Mouse (Mus musculus) stomach, postnatal 0 days (tissue): ENCODE measurements around the gene Rnf121.

Experiments
- CTCF ChIP-seq: IDR thresholded peaks from 2 replicates; pipeline ENCODE4 v1.5.1; 2016; ENCODE audit warnings: antibody characterized with exemption, low read depth, mild to moderate bottlenecking, moderate library complexity
- EP300 ChIP-seq: optimal IDR thresholded peaks from 2 replicates; pipeline ENCODE3; 2016; ENCODE audit warnings: antibody characterized with exemption

- TF ChIP-seq CTCF (no peak), EP300 (no peak)
These were observed 58.7 kb downstream of the Rnf121 start for GRCm38 (mm10) chr7:102006520-102006919.
